Mouse (Mus musculus) heart, embryonic 11.5 days (tissue): ENCODE measurements around the gene Trio. TPM values are rescaled to one million over a fixed set of nuclear protein-coding genes. Genes with fewer than 3 reads are reported as not detected.

Experiments used
- ATAC-seq: fragments of 200-750 bp; cut with Nextera tagmentation; replicated peaks from 2 replicates; pipeline ENCODE4 v1.8.0; 2017; ENCODE audit warnings: moderate library complexity; ENCODE audit not compliant: insufficient number of reproducible peaks, low FRiP score, low TSS enrichment
- H3K27ac ChIP-seq: fragments of 300-500 bp; sonication (generic); 2 replicates; pipeline ENCODE4 v1.5.1; 2014; ENCODE audit warnings: mild to moderate bottlenecking, low read depth, low read length
- H3K27me3 ChIP-seq: fragments of 300-500 bp; sonication (generic); 2 replicates; pipeline ENCODE4 v1.6.1; 2014; ENCODE audit warnings: mild to moderate bottlenecking, low read length, mixed read lengths; ENCODE audit not compliant: control insufficient read depth, insufficient read depth
- H3K36me3 ChIP-seq: fragments of 300-500 bp; sonication (generic); 2 replicates; pipeline ENCODE4 v1.6.1; 2014; ENCODE audit warnings: mild to moderate bottlenecking, low read length, moderate library complexity, mixed read lengths; ENCODE audit not compliant: control insufficient read depth, insufficient read depth
- H3K4me1 ChIP-seq: fragments of 300-500 bp; sonication (generic); 2 replicates; pipeline ENCODE4 v1.6.1; 2014; ENCODE audit warnings: low read length; ENCODE audit not compliant: control insufficient read depth, insufficient read depth
- H3K4me2 ChIP-seq: fragments of 300-500 bp; sonication (generic); 2 replicates; pipeline ENCODE4 v1.6.1; 2014; ENCODE audit warnings: mild to moderate bottlenecking, moderate library complexity
- H3K4me3 ChIP-seq: fragments of 300-500 bp; sonication (generic); 2 replicates; pipeline ENCODE4 v1.5.1; 2014; ENCODE audit warnings: low read depth, low read length
- H3K9ac ChIP-seq: fragments of 300-500 bp; sonication (generic); 2 replicates; pipeline ENCODE4 v1.6.1; 2014; ENCODE audit warnings: mild to moderate bottlenecking, low read depth, low read length, moderate library complexity
- H3K9me3 ChIP-seq: fragments of 300-500 bp; sonication (generic); replicated peaks from 2 replicates; pipeline ENCODE4 v1.6.1; 2016; ENCODE audit warnings: low read length; ENCODE audit not compliant: control insufficient read depth
- WGBS: fragments of 180-500 bp; shearing (Covaris S2); extraction: QIAGEN DNeasy Blood & Tissue Kit; methylation state at CpG from one replicate; pipeline ENCODE4 v1.1.7; 2014; ENCODE audit not compliant: insufficient replicate concordance; 5-methylcytosine and 5-hydroxymethylcytosine counted together
- polyA plus RNA-seq: library from polyadenylated mRNA; unstranded; fragments of >200 nt; fragmentation: Nextera tagmentation; extraction: Ambion mirVana; gene quantifications from 2 replicates; pipeline ENCODE4 v1.2.1, GENCODE M21; 2014

The Trio gene
- polyA plus RNA-seq, 1 experiment from 2014 or later = 28.5 TPM

- WGBS = 84% methylated on average over 7 of the region's 7 CpGs
- Histone ChIP-seq H3K4me1 (no peaks in the 10 kb centered on the region), H3K27me3 (no peaks in the 10 kb centered on the region), H3K9me3 (no peaks in the 10 kb centered on the region), H3K9ac (no peak overlapping the region), H3K36me3 (peaks cover 46% of the 10 kb centered on the region), H3K4me2 (no peak overlapping the region), H3K4me3 (no peak overlapping the region), H3K27ac (no peak overlapping the region)
- no peak for ATAC-seq
Measured at GRCm38 (mm10) chr15:27752677-27753342, 272.8 kb downstream of the Trio start.

GRCm38 (mm10) chr15:27751612-27752405 is 273.8 kb downstream of the Trio start:
- ATAC-seq = peak; percentile 4; the same call in 1 of the 2 replicates
- H3K4me3 ChIP-seq = no peak overlapping the region
- no peak overlapping the region for H3K27ac ChIP-seq
- H3K36me3 ChIP-seq = peaks cover 47% of the 10 kb centered on the region
- WGBS = 80% methylated on average over 12 of the region's 12 CpGs
- H3K4me1 ChIP-seq = no peaks in the 10 kb centered on the region
- H3K27me3 ChIP-seq = no peaks in the 10 kb centered on the region
- H3K9ac ChIP-seq = no peak overlapping the region
- no peak overlapping the region for H3K4me2 ChIP-seq
- no peaks in the 10 kb centered on the region for H3K9me3 ChIP-seq

- Histone ChIP-seq H3K4me2 (no peak overlapping the region), H3K4me3 (no peak overlapping the region), H3K9ac (no peak overlapping the region), H3K9me3 (no peaks in the 10 kb centered on the region), H3K27me3 (no peaks in the 10 kb centered on the region), H3K36me3 (peaks cover 42% of the 10 kb centered on the region), H3K4me1 (peaks cover 4% of the 10 kb centered on the region; the same call in 1 of the 2 replicates), H3K27ac (no peak overlapping the region)
- no peak for ATAC-seq
- 84% methylated on average over 8 of the region's 8 CpGs for WGBS
Measured at GRCm38 (mm10) chr15:27748739-27749138, 276.9 kb downstream of the Trio start.

DNA sequence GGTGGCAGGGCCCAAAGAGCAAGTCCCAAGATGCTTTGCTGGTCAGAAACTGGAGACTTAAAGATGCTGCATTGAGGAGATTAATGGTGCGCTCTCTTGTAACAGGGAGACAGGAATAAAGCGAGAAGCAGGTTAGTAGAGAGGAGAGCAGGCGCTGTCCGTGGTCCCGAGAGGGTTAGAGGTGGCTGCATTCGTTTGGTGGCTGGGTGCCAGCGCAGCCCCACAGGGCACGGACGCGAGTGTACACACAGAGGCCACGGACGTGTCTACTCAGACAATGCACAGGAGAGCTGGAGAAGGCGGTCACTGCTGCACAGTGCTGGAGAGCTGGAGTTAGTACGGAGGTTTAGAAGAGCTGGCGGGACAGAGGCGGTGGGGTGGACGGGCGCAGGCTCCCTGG is 278.1 kb downstream of the Trio start:
- no peak overlapping the region for H3K9ac ChIP-seq
- H3K27me3 ChIP-seq = no peaks in the 10 kb centered on the region
- no peak for ATAC-seq
- H3K36me3 ChIP-seq = peaks cover 42% of the 10 kb centered on the region
- WGBS = 85% methylated on average over 18 of the region's 18 CpGs
- no peak overlapping the region for H3K4me3 ChIP-seq
- no peak overlapping the region for H3K27ac ChIP-seq
- H3K4me2 ChIP-seq = no peak overlapping the region
- H3K9me3 ChIP-seq = no peaks in the 10 kb centered on the region
- H3K4me1 ChIP-seq = peaks cover 4% of the 10 kb centered on the region; the same call in 1 of the 2 replicates

DNA sequence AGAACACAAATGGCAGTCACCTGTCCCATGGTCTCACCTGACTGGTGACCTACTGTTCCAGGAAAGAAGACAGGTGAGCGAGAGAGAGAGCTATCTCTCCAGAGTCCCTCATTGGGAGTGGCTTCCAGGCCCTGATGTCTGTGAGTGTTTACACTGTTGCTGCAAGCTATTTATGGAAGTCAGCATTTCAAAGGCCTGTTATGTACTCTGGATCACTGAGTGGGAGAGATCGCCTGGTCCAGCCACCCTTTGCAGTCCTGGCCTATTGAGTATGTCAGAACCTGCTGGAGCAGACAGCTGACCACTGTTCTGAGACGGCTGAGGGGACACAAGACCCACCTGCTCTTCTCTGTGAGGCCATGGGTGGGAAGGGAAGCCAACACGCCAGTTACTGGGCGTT is 280.7 kb downstream of the Trio start:
- no peak for ATAC-seq
- Histone ChIP-seq H3K36me3 (peaks cover 34% of the 10 kb centered on the region), H3K9ac (no peak overlapping the region)

DNA sequence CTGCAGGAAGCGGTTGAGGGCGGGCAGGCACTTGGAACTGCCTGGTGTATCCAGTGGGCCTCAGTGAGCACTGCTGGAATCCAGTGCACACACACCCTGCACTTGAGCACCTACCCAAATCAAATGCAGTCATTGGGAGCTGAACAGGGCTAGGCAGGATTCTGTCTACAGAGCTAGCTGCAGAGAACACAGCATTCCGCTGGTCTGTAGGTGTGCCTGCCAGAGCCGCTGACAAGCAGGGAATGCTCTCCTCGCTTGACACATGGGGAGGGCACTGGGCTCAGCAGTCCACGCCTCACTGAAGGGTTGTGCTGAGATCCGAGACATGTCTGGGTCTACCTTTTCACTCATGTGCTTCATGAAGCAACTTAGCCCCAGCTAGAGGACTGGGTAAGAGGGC is 285.6 kb downstream of the Trio start:
- peak; percentile 66 for ATAC-seq
- Histone ChIP-seq H3K4me3 (no peak overlapping the region), H3K36me3 (peaks cover 24% of the 10 kb centered on the region), H3K4me2 (no peak overlapping the region), H3K27me3 (no peaks in the 10 kb centered on the region), H3K4me1 (peaks cover 1% of the 10 kb centered on the region; the same call in 1 of the 2 replicates), H3K9me3 (no peaks in the 10 kb centered on the region), H3K9ac (no peak overlapping the region), H3K27ac (no peak overlapping the region; the same call in 1 of the 2 replicates)
- WGBS = 65% methylated on average over 7 of the region's 7 CpGs

More for the DNA sequence above, 280.7 kb downstream of the Trio start:
- H3K4me3 ChIP-seq = no peak overlapping the region
- peaks cover 4% of the 10 kb centered on the region; the same call in 1 of the 2 replicates for H3K4me1 ChIP-seq
- no peak overlapping the region for H3K4me2 ChIP-seq
- 70% methylated on average over 5 of the region's 5 CpGs for WGBS
- 0 out of 2 replicates have a peak overlapping the region, but pooled peaks have one; percentile 4 for H3K27ac ChIP-seq
- no peaks in the 10 kb centered on the region for H3K27me3 ChIP-seq
- no peaks in the 10 kb centered on the region for H3K9me3 ChIP-seq

DNA sequence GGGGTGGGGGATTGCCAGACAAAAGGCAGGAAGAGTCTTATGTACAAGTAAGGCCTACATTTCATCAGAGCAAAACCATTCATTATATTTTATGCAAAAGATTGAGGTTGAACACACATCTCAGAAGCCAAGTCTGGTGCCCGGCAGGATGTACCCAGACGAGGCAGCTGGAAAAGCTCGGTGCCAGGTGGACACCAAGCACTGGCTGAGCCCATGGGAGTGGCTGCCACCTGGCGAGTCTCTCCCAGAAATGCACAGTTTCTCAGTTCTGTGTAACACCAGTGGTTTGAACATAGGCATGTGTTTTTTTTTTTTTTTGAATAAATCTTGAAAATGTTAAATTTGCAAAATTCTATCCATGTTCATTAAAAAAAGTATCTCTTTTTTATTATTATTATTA is 293.8 kb downstream of the Trio start:
- ATAC-seq = no peak
- Histone ChIP-seq H3K4me2 (no peak overlapping the region), H3K9ac (no peak overlapping the region), H3K27me3 (no peaks in the 10 kb centered on the region), H3K4me1 (no peaks in the 10 kb centered on the region), H3K27ac (no peak overlapping the region), H3K9me3 (no peaks in the 10 kb centered on the region), H3K36me3 (peaks cover 29% of the 10 kb centered on the region), H3K4me3 (no peak overlapping the region)
- 85% methylated on average over 4 of the region's 4 CpGs for WGBS

GRCm38 (mm10) chr15:27726228-27726627 is 299.4 kb downstream of the Trio start:
- H3K4me2 ChIP-seq = no peak overlapping the region
- no peaks in the 10 kb centered on the region for H3K27me3 ChIP-seq
- ATAC-seq = no peak
- no peaks in the 10 kb centered on the region for H3K9me3 ChIP-seq
- peaks cover 14% of the 10 kb centered on the region for H3K4me1 ChIP-seq
- H3K9ac ChIP-seq = no peak overlapping the region
- no peak overlapping the region for H3K4me3 ChIP-seq
- no peaks in the 10 kb centered on the region for H3K36me3 ChIP-seq
- H3K27ac ChIP-seq = no peak overlapping the region
- 66% methylated on average over 6 of the region's 6 CpGs for whole genome bisulfite sequencing
